22 mouse cellular contexts compared by ENCODE assay signal in the genomic region with DNA sequence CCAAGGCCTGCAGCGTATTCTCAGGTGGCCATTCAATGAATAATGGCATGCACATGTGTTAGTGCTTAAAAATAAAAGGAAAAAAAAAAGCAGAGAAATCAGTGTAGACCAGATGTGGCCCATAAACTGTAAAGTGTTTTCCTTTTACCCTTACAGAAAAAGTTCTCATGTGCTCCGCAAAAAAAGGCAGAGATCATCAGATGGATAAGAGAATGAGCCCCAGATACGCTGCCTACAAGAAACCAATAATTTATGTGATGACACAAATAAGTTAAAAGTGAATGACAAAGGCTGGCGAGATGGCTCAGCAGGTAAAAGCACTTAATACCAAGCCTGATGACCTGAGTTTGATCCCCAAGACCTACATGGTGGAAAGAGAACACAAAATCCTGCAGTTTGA.
DNase-seq lines count a peak whose midpoint lies in the region; ATAC-seq and TF ChIP-seq lines count a peak whose summit lies in the region.
"Had no signal": no experiment of that assay in that cellular context is flagged by ENCODE, and none has a peak within 500 bp of the region (broad histone marks: within the 10 kb centered on the region; RNA-seq: fewer than 3 reads in every experiment).

No protein-coding gene starts in this region.

- H3K36me3 ChIP-seq in embryonic facial prominence, embryonic 10.5 days (replicated peaks), result no peaks in the 10 kb centered on the region
- H3K36me3 ChIP-seq in limb, embryonic 14.5 days (ENCODE audit: control insufficient read depth, insufficient read depth, low read length), result no peaks in the 10 kb centered on the region
- H3K36me3 ChIP-seq: embryonic facial prominence, embryonic 12.5 days; embryonic facial prominence, embryonic 15.5 days; hindbrain, embryonic 12.5 days; hindbrain, embryonic 15.5 days had no signal

- 0 out of 2 replicates have a peak, but pooled peaks have one; percentile 50 for ATAC-seq in limb, embryonic 14.5 days (ENCODE audit: low FRiP score, low read depth)
- ATAC-seq: activated CD4-positive, CD25-positive, alpha-beta regulatory T cell, adult 4 months; forebrain, embryonic 14.5 days; forebrain, postnatal 0 days had no signal

- H3K9me3 ChIP-seq in embryonic facial prominence, embryonic 10.5 days, result no peaks in the 10 kb centered on the region
- no peaks in the 10 kb centered on the region for H3K9me3 ChIP-seq in limb, embryonic 14.5 days (ENCODE audit: control insufficient read depth, low read length)
- H3K9me3 ChIP-seq: embryonic facial prominence, embryonic 12.5 days; hindbrain, embryonic 12.5 days; hindbrain, embryonic 15.5 days had no signal

- no peak overlapping the region for H3K9ac ChIP-seq in limb, embryonic 14.5 days (ENCODE audit: low read depth, low read length, severe bottlenecking)
- H3K9ac ChIP-seq: embryonic facial prominence, embryonic 12.5 days; embryonic facial prominence, embryonic 15.5 days; forebrain, postnatal 0 days; hindbrain, embryonic 12.5 days; hindbrain, embryonic 15.5 days had no signal

- TF ChIP-seq POLR2A in limb, embryonic 14.5 days (IDR thresholded peaks at IDR 0.05; ENCODE audit: borderline replicate concordance, extremely low read depth, insufficient read depth, insufficient read length), result no peak

- peak; percentile 14 for DNase-seq in embryo, embryonic 10 days (ENCODE audit: low spot score)
- DNase-seq in embryo, embryonic 9.5 days (ENCODE audit: extremely low spot score), result no peak
- peak; percentile 44 for DNase-seq in embryo, embryonic 10.5 days (ENCODE audit: low spot score)
- DNase-seq in embryonic facial prominence, embryonic 10.5 days (ENCODE audit: low spot score), result peak; percentile 26
- peak; percentile 67 for DNase-seq in limb, embryonic 14.5 days (ENCODE audit: low spot score)
- DNase-seq in lung, postnatal 36 days, result no peak
- no peak for DNase-seq in lung, postnatal 25 days (ENCODE audit: low spot score)
- DNase-seq in thymus, postnatal 4 days, result no peak
- DNase-seq: adrenal gland, adult 8-10 months; adrenal gland, postnatal 25 days; cerebellum, adult 11-12 months; cerebellum, adult 9-10 months; cerebellum, postnatal 14 days; forebrain, postnatal 0 days; gastrocnemius, postnatal 25 days had no signal

- H3K4me3 ChIP-seq in embryonic facial prominence, embryonic 10.5 days, result no peak overlapping the region
- no peak overlapping the region for H3K4me3 ChIP-seq in limb, embryonic 14.5 days (replicated peaks; ENCODE audit: low read length)
- H3K4me3 ChIP-seq: embryonic facial prominence, embryonic 12.5 days; embryonic facial prominence, embryonic 15.5 days; hindbrain, embryonic 12.5 days; hindbrain, embryonic 15.5 days had no signal

- H3K27ac ChIP-seq in embryonic facial prominence, embryonic 10.5 days (replicated peaks), result no peak overlapping the region
- H3K27ac ChIP-seq in limb, embryonic 14.5 days (replicated peaks; ENCODE audit: low read depth, low read length), result no peak overlapping the region
- H3K27ac ChIP-seq: embryonic facial prominence, embryonic 12.5 days; embryonic facial prominence, embryonic 15.5 days; hindbrain, embryonic 12.5 days; hindbrain, embryonic 15.5 days had no signal

- no peak overlapping the region for H3K4me2 ChIP-seq in limb, embryonic 14.5 days (replicated peaks; ENCODE audit: low read depth, low read length, severe bottlenecking)
- H3K4me2 ChIP-seq: embryonic facial prominence, embryonic 12.5 days; embryonic facial prominence, embryonic 15.5 days; heart, embryonic 11.5 days; hindbrain, embryonic 12.5 days; hindbrain, embryonic 15.5 days had no signal

- H3K4me1 ChIP-seq in embryonic facial prominence, embryonic 10.5 days, result no peaks in the 10 kb centered on the region
- no peaks in the 10 kb centered on the region for H3K4me1 ChIP-seq in limb, embryonic 14.5 days (ENCODE audit: control insufficient read depth, insufficient read depth, low read length)
- H3K4me1 ChIP-seq: embryonic facial prominence, embryonic 12.5 days; embryonic facial prominence, embryonic 15.5 days; hindbrain, embryonic 12.5 days; hindbrain, embryonic 15.5 days had no signal

- H3K27me3 ChIP-seq in embryonic facial prominence, embryonic 10.5 days (replicated peaks; ENCODE audit: low read depth, poor library complexity, severe bottlenecking), result peaks cover 3% of the 10 kb centered on the region; the same call in 1 of the 2 replicates
- no peaks in the 10 kb centered on the region for H3K27me3 ChIP-seq in limb, embryonic 14.5 days (ENCODE audit: control insufficient read depth, insufficient read depth, low read length)
- H3K27me3 ChIP-seq: embryonic facial prominence, embryonic 12.5 days; embryonic facial prominence, embryonic 15.5 days; hindbrain, embryonic 12.5 days; hindbrain, embryonic 15.5 days had no signal

- 58% methylated on average over 4 of the region's 4 CpGs for WGBS in embryonic facial prominence, embryonic 10.5 days
- WGBS in limb, embryonic 14.5 days, result 31% methylated on average over 4 of the region's 4 CpGs

Comparison
In these comparisons a context has a peak if more than half of its experiments do, and no peak if none do; other contexts are left out.
1. DNase-seq: peak in embryo, embryonic 10 days (single experiment), embryo, embryonic 10.5 days (single experiment), embryonic facial prominence, embryonic 10.5 days (single experiment) and limb, embryonic 14.5 days (single experiment); none in embryo, embryonic 9.5 days (single experiment), lung, postnatal 36 days (single experiment), lung, postnatal 25 days (single experiment) and thymus, postnatal 4 days (single experiment).